Mouse (Mus musculus) embryonic facial prominence, embryonic 11.5 days (tissue): ENCODE measurements around the gene Tmcc1. TPM values are rescaled to one million over a fixed set of nuclear protein-coding genes. Genes with fewer than 3 reads are reported as not detected.

Source experiments
- ATAC-seq: fragments of 200-750 bp; cut with Nextera tagmentation; replicated peaks from 2 replicates; pipeline ENCODE4 v1.8.0; 2017; ENCODE audit warnings: low read depth; ENCODE audit not compliant: insufficient number of reproducible peaks, low FRiP score, low TSS enrichment
- DNase-seq: peaks from one replicate; pipeline ENCODE4 v3.0.0-alpha.2; 2015; ENCODE audit warnings: low spot score
- H3K27ac ChIP-seq: fragments of 300-500 bp; sonication (generic); replicated peaks from 2 replicates; pipeline ENCODE4 v1.5.1; 2014; ENCODE audit warnings: mild to moderate bottlenecking, low read depth, low read length, control low read depth
- H3K27me3 ChIP-seq: fragments of 300-500 bp; sonication (generic); 2 replicates; pipeline ENCODE4 v1.6.1; 2014; ENCODE audit warnings: mild to moderate bottlenecking, low read length, moderate library complexity, mixed read lengths; ENCODE audit not compliant: control insufficient read depth, insufficient read depth
- H3K36me3 ChIP-seq: fragments of 300-500 bp; sonication (generic); replicated peaks from 2 replicates; pipeline ENCODE4 v1.6.1; 2014; ENCODE audit warnings: low read depth, mild to moderate bottlenecking, low read length, moderate library complexity, mixed read lengths; ENCODE audit not compliant: control insufficient read depth, insufficient read depth
- H3K4me1 ChIP-seq: fragments of 300-500 bp; sonication (generic); 2 replicates; pipeline ENCODE4 v1.6.1; 2014; ENCODE audit warnings: low read length, mixed read lengths; ENCODE audit not compliant: control insufficient read depth, insufficient read depth
- H3K4me2 ChIP-seq: fragments of 300-500 bp; sonication (generic); 2 replicates; pipeline ENCODE4 v1.6.1; 2014; ENCODE audit warnings: low read depth, mild to moderate bottlenecking, control low read depth, low read length, moderate library complexity
- H3K4me3 ChIP-seq: fragments of 300-500 bp; sonication (generic); 2 replicates; pipeline ENCODE4 v1.5.1; 2014; ENCODE audit warnings: low read depth, low read length, control low read depth
- H3K9ac ChIP-seq: fragments of 300-500 bp; sonication (generic); replicated peaks from 2 replicates; pipeline ENCODE4 v1.6.1; 2014; ENCODE audit warnings: mild to moderate bottlenecking, control low read depth, low read length
- H3K9me3 ChIP-seq: fragments of 300-500 bp; sonication (generic); replicated peaks from 2 replicates; pipeline ENCODE4 v1.6.1; 2016; ENCODE audit warnings: mild to moderate bottlenecking, low read length, inconsistent platforms, mixed read lengths; ENCODE audit not compliant: control insufficient read depth
- WGBS: fragments of 180-500 bp; shearing (Covaris S2); extraction: QIAGEN DNeasy Blood & Tissue Kit; methylation state at CpG from one replicate; pipeline ENCODE4 v1.1.7; 2014; 5-methylcytosine and 5-hydroxymethylcytosine counted together
- polyA plus RNA-seq: library from polyadenylated mRNA; unstranded; fragments of >200 nt; fragmentation: Nextera tagmentation; extraction: Ambion mirVana; gene quantifications from 2 replicates; pipeline ENCODE4 v1.2.1, GENCODE M21; 2014

Gene Tmcc1
- polyA plus RNA-seq, 1 experiment from 2014 or later, result 14.1 TPM

GRCm38 (mm10) chr6:116047896-116048295 lies 145.4 kb downstream of the Tmcc1 start:
- H3K27me3 ChIP-seq, result no peaks in the 10 kb centered on the region
- no peak overlapping the region for H3K4me3 ChIP-seq
- ATAC-seq, result no peak
- H3K27ac ChIP-seq, result no peak overlapping the region
- no peak overlapping the region for H3K4me2 ChIP-seq
- DNase-seq, result no peak
- no peaks in the 10 kb centered on the region for H3K36me3 ChIP-seq
- H3K9ac ChIP-seq, result no peak overlapping the region
- H3K4me1 ChIP-seq, result no peaks in the 10 kb centered on the region
- H3K9me3 ChIP-seq, result peaks cover under 1% of the 10 kb centered on the region; the same call in 1 of the 2 replicates
- WGBS, result 75% methylated on average over 1 of the region's 1 CpGs

- WGBS, result 74% methylated on average over 3 of the region's 3 CpGs
Measured at GRCm38 (mm10) chr6:116047366-116047765, 145.9 kb downstream of the Tmcc1 start.

GRCm38 (mm10) chr6:116044039-116044438 lies 149.2 kb downstream of the Tmcc1 start:
- peaks cover 4% of the 10 kb centered on the region for H3K9me3 ChIP-seq
- H3K27me3 ChIP-seq, result no peaks in the 10 kb centered on the region
- no peak overlapping the region for H3K4me3 ChIP-seq
- no peaks in the 10 kb centered on the region for H3K4me1 ChIP-seq
- no peak for ATAC-seq
- 72% methylated on average over 2 of the region's 2 CpGs for WGBS
- no peak for DNase-seq
- no peaks in the 10 kb centered on the region for H3K36me3 ChIP-seq
- no peak overlapping the region for H3K27ac ChIP-seq
- H3K4me2 ChIP-seq, result no peak overlapping the region
- no peak overlapping the region for H3K9ac ChIP-seq

More at GRCm38 (mm10) chr6:116047366-116047765, 145.9 kb downstream of the Tmcc1 start:
- DNase-seq (no peak), ATAC-seq (no peak)
- peaks cover 4% of the 10 kb centered on the region for H3K9me3 ChIP-seq
- no peak overlapping the region for H3K9ac ChIP-seq
- H3K36me3 ChIP-seq, result no peaks in the 10 kb centered on the region
- H3K27ac ChIP-seq, result no peak overlapping the region
- no peaks in the 10 kb centered on the region for H3K27me3 ChIP-seq
- H3K4me3 ChIP-seq, result no peak overlapping the region
- no peak overlapping the region for H3K4me2 ChIP-seq
- no peaks in the 10 kb centered on the region for H3K4me1 ChIP-seq

- H3K9ac ChIP-seq, result no peak overlapping the region
- no peaks in the 10 kb centered on the region for H3K4me1 ChIP-seq
- ATAC-seq, result no peak
- H3K4me2 ChIP-seq, result no peak overlapping the region
- no peak overlapping the region for H3K4me3 ChIP-seq
- H3K27ac ChIP-seq, result no peak overlapping the region
- no peak for DNase-seq
- no peaks in the 10 kb centered on the region for H3K27me3 ChIP-seq
- 87% methylated on average over 2 of the region's 2 CpGs for WGBS
- no peaks in the 10 kb centered on the region for H3K36me3 ChIP-seq
- H3K9me3 ChIP-seq, result peaks cover 4% of the 10 kb centered on the region
Measured at GRCm38 (mm10) chr6:116038222-116038621, 155.1 kb downstream of the Tmcc1 start.

- Histone ChIP-seq H3K4me1 (no peaks in the 10 kb centered on the region), H3K27me3 (no peaks in the 10 kb centered on the region), H3K27ac (no peak overlapping the region), H3K36me3 (no peaks in the 10 kb centered on the region), H3K4me2 (no peak overlapping the region), H3K9ac (no peak overlapping the region), H3K4me3 (no peak overlapping the region), H3K9me3 (no peaks in the 10 kb centered on the region)
- ATAC-seq (no peak), DNase-seq (no peak)
- WGBS, result 89% methylated on average over 5 of the region's 5 CpGs
Measured at GRCm38 (mm10) chr6:116037281-116037831, 155.9 kb downstream of the Tmcc1 start.

DNA sequence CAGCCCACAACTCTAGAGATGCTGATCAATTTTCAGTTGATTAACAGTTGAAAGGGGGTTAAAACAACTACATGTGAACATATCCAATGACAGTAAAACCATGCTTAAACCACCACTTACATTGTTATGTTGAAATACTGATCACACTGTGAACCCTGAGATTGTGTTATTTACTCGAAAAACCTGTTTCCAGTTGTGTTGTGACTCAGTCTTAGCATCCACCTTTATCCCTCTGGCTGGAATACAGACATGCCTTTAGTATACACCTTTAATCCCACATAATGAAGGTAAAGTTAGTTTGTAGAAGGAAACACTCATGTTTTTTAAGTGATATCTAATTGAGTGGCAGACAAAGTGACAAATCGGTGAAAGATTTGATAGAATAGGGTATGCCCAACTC lies 156.7 kb downstream of the Tmcc1 start:
- H3K9ac ChIP-seq, result no peak overlapping the region
- H3K9me3 ChIP-seq, result no peaks in the 10 kb centered on the region
- no peak for ATAC-seq
- 85% methylated on average over 2 of the region's 2 CpGs for WGBS
- no peak overlapping the region for H3K4me3 ChIP-seq
- no peak overlapping the region for H3K4me2 ChIP-seq
- no peak overlapping the region for H3K27ac ChIP-seq
- DNase-seq, result no peak
- H3K36me3 ChIP-seq, result no peaks in the 10 kb centered on the region
- H3K4me1 ChIP-seq, result no peaks in the 10 kb centered on the region
- H3K27me3 ChIP-seq, result no peaks in the 10 kb centered on the region

- 85% methylated on average over 5 of the region's 5 CpGs for WGBS
- H3K36me3 ChIP-seq, result no peaks in the 10 kb centered on the region
- no peak overlapping the region for H3K4me3 ChIP-seq
- no peak overlapping the region for H3K4me2 ChIP-seq
- no peak for DNase-seq
- no peaks in the 10 kb centered on the region for H3K27me3 ChIP-seq
- H3K27ac ChIP-seq, result no peak overlapping the region
- H3K9me3 ChIP-seq, result no peaks in the 10 kb centered on the region
- no peaks in the 10 kb centered on the region for H3K4me1 ChIP-seq
- H3K9ac ChIP-seq, result no peak overlapping the region
- ATAC-seq, result no peak
Measured at GRCm38 (mm10) chr6:116031052-116031451, 162.2 kb downstream of the Tmcc1 start.

DNA sequence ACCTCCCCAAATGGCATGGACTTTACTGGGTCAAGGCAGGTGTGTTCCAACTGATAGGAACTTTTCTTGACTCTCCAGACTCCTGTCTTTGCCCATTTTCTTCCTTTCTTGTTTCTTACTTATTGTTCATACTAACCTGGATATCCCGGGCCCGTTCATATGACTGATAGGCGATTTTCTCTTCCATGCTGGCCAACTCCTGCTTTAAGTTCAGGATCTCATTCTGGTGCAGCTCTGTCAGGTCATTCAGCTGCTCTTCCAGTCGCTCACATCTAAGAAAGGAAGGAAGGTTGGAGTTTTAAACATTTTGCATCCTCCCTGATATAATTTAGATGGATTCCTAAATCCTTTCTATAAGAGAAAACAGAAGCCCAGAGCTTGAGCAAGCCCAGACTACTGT lies 168.6 kb downstream of the Tmcc1 start:
- Histone ChIP-seq H3K9ac (no peak overlapping the region), H3K36me3 (peaks cover 4% of the 10 kb centered on the region), H3K9me3 (peaks cover 9% of the 10 kb centered on the region), H3K27me3 (no peaks in the 10 kb centered on the region), H3K4me3 (no peak overlapping the region), H3K4me2 (no peak overlapping the region), H3K4me1 (no peaks in the 10 kb centered on the region), H3K27ac (no peak overlapping the region)
- ATAC-seq (no peak), DNase-seq (no peak)
- WGBS, result 86% methylated on average over 4 of the region's 4 CpGs
